Mouse (Mus musculus) thymus, postnatal 10 days (tissue): ENCODE results near the gene L3mbtl4.

ENCODE experiments used
- DNase-seq, 2 experiments: peaks; one replicate each; pipeline ENCODE4 v3.0.0; 2021; ENCODE audit warnings: low spot score in 2 of 2

The L3mbtl4 gene

GRCm38 (mm10) chr17:68273527-68273926 lies at the start of gene L3mbtl4:
L3mbtl4 (plus strand) TSS chr17:68273797.
- DNase-seq = no peak

DNA sequence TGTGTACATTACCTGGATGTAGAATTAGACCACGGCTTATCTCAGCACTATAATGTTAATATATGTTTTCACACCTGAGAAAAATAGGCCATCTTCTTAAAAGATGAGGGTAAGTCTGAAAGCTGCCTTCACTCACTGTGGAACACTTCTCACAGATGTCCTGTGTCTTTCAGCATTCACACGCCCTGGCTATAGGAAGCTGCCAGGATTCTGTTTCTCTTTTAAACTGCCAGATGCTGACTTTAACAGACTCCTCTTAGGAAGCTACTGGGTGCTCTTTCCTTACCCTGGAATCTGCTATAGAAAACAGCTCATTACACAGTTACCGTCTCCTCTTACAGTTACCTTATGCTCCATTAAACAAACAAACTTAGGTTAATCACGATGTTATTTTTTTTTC lies 43.1 kb upstream of the L3mbtl4 start:
- DNase-seq = no peak

DNA sequence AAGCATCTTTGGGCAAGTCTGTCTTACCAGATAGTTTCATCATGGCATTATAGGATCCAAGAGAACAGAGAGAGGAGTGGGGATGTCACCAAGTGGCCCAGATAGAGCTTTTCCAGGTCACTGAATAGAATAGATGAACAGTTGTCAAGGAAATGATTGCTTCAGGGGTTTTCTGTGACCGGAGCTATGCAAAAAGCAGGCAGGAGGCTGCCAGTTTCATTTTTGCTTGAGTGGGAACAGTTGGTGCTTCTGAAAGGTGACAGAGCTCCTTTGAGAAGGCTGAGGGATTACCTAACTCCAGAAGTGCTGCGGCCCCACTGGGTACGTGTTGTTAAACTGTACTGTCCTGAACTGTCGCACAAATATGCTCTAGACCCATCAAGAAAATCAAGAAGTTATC lies 38.2 kb upstream of the L3mbtl4 start:
- no peak for DNase-seq

DNA sequence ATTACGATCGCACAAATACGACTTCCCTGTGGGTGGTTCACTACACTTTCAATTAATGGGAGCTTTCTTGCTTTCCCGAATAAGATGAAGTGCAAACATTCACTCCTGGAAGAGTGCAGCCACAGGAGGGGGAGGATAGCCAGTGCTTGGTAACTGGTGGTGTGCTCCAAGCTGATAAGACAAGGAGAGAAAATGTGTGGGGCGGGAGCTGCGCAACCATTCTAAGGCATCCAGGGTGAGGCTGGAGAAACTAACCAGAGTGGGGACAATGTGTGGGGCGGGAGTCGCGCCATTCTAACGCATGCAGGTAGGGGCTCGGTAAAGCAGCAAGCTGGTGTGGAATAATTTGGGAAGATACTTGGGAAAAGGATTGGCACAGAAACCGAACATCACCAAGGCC lies 36.6 kb upstream of the L3mbtl4 start:
- no peak for DNase-seq

DNA sequence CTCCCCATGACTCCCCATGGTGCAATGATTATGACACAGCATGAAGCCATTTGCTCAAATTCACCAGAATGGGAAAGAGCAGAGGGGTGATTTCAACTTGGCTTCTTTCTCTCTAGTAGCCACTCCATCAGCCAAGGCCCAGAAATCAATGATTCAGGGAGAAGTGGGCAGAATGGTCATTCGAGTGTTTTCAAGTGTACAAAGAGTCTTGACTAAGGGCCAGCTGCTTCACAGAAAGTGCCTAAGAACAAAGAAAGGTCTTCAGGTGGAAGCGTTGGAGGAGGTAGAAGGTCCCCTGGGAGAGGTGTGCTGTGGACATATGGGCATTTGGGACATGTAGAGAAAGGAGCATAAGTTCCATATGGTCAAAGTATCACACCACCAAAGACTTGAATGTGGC lies 33.4 kb upstream of the L3mbtl4 start:
- DNase-seq = no peak

GRCm38 (mm10) chr17:68264835-68265557 lies 8.6 kb upstream of the L3mbtl4 start:
- DNase-seq = no peak

- no peak for DNase-seq
Observed at GRCm38 (mm10) chr17:68273954-68274353, 357 bp downstream of the L3mbtl4 start.

DNA sequence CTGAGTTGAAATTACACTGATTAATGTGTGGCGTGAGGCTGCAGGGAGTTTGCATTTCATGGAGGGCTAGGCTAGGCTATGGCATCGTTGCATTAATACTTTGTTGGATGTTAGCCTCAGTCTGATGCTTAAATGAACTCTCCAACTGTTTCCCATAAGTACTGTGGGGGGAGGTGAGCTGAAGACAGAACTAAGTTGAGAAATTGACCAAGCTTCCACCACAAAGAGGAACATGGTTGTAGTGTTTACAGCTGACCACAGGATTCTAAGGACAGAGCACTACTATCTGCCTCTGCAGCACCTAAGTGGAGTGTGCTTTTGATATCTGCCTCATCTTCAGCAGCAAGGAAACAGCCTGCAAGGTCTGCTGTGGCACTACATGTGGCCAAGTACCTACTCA lies 1.5 kb downstream of the L3mbtl4 start:
- no peak for DNase-seq

- no peak for DNase-seq
Observed at GRCm38 (mm10) chr17:68280915-68281314, 7.3 kb downstream of the L3mbtl4 start.

DNA sequence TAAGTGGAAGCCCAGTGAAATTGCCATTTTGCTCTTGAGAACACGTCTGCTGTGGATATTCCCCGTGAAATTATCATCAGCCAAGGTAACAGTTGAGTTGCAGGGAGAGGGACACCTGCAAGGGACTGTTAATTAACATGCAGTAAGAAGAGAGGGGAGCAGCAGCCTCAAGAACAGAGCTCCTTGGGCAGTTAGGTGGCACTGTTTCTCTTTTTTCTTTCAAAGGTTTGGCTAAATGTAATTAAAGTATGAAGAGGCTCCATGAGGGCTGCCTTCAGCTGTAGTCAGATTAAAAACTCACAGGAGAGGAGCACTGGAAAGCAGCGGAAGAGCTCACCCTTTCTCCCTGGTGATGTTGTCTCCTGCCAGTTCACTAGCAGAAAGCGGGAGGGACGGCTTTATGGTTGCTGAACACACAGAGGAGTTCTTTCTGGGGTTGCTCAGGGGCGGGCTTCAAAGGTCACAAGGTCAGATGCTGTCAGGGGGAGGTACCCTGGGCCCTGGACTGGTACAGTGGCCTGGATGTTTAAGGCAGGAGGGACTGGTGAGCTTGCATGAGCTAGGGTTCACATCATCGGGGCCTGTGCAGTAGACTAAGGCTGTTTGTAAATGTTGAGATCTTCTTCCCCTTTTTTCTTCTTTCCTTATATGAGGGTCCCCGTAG lies 11.7 kb downstream of the L3mbtl4 start:
- no peak for DNase-seq

DNA sequence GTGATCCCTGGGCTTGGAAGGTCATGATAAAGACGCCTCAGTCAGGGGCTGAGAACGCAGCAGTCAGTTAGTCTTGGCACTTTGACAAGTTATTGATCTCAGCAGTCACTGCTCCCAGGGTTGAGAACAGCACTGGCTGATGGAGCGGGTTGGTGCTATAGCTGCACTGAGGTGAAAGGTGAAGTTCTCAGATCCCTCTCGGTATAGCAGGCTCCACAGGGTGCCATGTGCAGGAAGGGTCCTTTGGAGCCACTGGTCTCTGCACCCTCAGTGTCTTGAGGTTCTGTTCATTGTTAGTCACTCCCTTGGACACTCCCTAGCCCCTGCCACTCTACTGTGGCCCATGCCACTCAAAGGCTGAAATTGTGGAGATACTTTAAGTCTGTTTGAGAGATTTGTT lies 14.5 kb downstream of the L3mbtl4 start:
- DNase-seq = no peak

DNA sequence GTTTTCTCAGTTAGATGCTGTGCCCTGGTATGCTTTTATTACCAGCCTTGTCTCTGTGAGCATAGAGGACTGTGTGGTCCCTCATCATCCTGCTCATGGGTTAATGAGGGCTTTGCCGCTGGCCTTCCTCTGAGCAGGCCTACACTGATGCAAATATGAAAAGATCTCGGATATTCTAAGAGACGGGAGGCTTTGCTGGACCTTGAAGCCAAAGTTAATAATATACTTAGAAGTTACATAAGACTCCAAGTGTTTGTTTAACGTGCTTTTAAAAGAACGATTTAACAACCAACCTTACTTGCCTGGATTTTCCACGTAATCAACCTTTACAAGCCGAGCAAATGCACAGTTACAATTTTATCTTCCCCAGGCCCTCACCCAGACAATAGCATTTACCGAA lies 15.1 kb downstream of the L3mbtl4 start:
- DNase-seq = no peak

- DNase-seq = no peak
Observed at GRCm38 (mm10) chr17:68291713-68292364, 18.2 kb downstream of the L3mbtl4 start.

DNA sequence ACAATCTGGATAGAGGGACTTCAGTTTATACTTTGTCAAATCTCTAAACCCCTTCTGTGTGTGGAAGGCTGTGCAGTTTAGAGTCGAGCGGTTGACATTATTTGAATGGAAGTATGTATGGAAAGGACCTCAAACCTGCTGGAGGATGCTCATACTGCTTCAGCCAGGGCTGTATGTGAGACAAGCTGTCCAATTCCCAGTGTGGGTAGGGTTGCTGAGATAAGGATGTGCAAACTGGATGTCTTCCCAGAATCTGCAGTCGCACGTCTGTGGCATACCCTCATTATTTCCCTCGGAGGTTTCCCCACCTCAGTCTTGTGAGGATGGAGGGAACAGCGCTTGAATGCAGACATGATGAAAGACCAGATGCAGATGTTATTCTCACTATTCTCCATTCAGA lies 34.8 kb downstream of the L3mbtl4 start:
- DNase-seq = no peak

- no peak for DNase-seq
Observed at GRCm38 (mm10) chr17:68312286-68312927, 38.8 kb downstream of the L3mbtl4 start.

DNA sequence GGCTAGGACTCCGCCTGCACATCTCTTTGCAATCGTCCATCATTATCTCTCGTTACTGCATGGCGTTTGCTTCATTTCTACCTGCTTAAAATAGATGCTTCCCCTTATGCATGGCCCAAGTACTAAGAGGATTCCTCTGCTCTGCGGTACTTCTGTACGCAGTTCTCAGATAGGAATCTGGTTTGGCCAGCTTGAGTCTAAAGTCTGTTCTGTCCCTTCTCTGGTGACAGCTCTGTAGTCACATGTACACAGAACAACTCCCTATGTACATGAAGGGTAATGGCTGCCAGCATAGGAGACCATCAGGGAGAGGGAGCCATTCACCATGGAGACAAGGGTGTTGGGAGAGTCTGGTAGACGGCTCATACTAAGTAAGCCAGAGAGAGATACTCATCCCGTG lies 47.3 kb downstream of the L3mbtl4 start:
- no peak for DNase-seq

GRCm38 (mm10) chr17:68322607-68323006 lies 49.0 kb downstream of the L3mbtl4 start:
- no peak for DNase-seq

GRCm38 (mm10) chr17:68332225-68332624 lies 58.6 kb downstream of the L3mbtl4 start:
- no peak for DNase-seq

GRCm38 (mm10) chr17:68333382-68333781 lies 59.8 kb downstream of the L3mbtl4 start:
- DNase-seq = no peak

- DNase-seq = no peak
Observed at GRCm38 (mm10) chr17:68338917-68339553, 65.4 kb downstream of the L3mbtl4 start.

DNA sequence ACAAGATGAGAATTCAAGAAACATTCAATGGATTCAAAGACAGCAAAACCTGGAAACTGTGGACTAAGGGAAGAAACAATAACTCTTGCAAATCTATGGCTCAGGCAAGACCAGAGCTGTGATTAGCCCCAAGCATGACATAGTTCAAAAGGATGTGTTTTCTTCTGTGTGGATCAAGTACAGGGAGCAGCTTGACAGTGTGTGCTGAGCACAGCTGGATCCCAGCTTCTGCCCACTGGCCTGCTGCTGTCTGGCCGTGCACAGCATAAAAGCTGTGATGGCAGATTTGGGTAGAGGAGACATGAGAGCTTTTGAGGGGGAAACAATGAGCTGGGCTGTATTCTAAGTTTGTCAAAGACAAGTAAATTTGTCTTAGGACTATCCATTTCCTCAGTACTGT lies 84.1 kb downstream of the L3mbtl4 start:
- no peak for DNase-seq

DNA sequence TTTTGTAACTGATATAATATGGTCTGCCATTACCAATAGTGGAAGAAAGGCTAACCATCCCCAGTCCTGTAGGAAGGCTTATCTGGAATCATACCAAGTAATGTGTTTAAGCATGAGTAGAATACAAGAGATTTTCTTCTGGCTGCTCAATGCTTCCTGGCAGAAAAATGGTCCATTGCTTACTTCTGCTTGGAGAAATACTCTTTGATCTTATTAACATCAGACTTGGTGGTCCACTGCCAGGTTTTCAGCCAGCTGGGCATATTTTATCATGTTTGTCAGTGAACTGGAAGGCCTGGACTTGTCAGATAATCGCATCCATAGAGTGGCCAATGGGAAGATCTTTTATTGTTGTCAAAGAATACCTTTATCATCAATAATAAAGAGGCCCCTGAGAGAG lies 97.5 kb downstream of the L3mbtl4 start:
- DNase-seq = no peak
